Mouse (Mus musculus) ES-Bruce4 (cell line): Measurements from ENCODE around the gene Csrnp3.

Source experiments
- CTCF ChIP-seq: IDR thresholded peaks from one replicate; pipeline ENCODE4 v1.8.1; 2011; ENCODE audit warnings: low read depth, low read length
- EP300 ChIP-seq: IDR thresholded peaks from 2 replicates; pipeline ENCODE4 v1.6.1; 2011; ENCODE audit warnings: low read depth, low read length; ENCODE audit not compliant: insufficient read depth
- POLR2A ChIP-seq: IDR thresholded peaks from one replicate; pipeline ENCODE4 v1.8.1; 2011; ENCODE audit warnings: low read length; ENCODE audit not compliant: insufficient read depth

DNA sequence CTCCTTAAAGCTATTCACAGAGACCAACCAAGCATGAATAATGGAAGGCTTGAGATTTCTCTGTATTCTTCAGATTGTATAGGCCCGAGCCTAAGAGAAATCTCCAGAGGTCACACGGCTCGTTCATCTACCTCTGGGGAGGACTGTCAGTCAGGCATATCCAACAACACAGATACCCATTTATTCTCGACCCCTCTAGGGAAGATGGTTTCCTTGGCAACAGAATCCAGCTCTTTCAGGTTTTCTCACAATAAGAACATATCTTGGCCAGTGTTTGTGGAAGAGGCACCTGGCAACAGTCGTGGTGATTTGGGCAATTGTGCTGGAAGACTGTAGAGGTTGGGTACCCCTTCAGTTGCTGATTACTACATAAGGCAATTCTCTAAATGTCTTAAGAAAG lies 183.2 kb downstream of the Csrnp3 start:
- TF ChIP-seq CTCF: no peak
- no peak for TF ChIP-seq EP300
- no peak for TF ChIP-seq POLR2A
